Mouse (Mus musculus) embryonic fibroblast, embryonic 13.5 days (primary cell): Measurements from ENCODE around the gene 1810055G02Rik. TPM values are rescaled to one million over a fixed set of nuclear protein-coding genes. Genes with fewer than 3 reads are reported as not detected.

Experiments used
- H3K27ac ChIP-seq: 2 replicates; pipeline ENCODE4 v1.5.1; 2012; ENCODE audit warnings: low read length, control low read depth, inconsistent platforms; ENCODE audit not compliant: insufficient read depth
- H3K4me1 ChIP-seq: 2 replicates; pipeline ENCODE4 v1.6.1; 2011; ENCODE audit warnings: low read length; ENCODE audit not compliant: control insufficient read depth, insufficient read depth
- H3K4me3 ChIP-seq: 2 replicates; pipeline ENCODE4 v1.5.1; 2011; ENCODE audit warnings: mild to moderate bottlenecking, control low read depth, low read length; ENCODE audit not compliant: insufficient read depth
- CTCF ChIP-seq: IDR thresholded peaks from 2 replicates; pipeline ENCODE4 v1.5.1; 2011; ENCODE audit warnings: mild to moderate bottlenecking, control low read depth, low read length, moderate library complexity, borderline replicate concordance; ENCODE audit not compliant: insufficient read depth
- POLR2A ChIP-seq: IDR thresholded peaks from 2 replicates; pipeline ENCODE4 v1.6.1; 2011; ENCODE audit warnings: low read depth, mild to moderate bottlenecking, control low read depth, low read length, moderate library complexity
- polyA plus RNA-seq: library from polyadenylated mRNA; stranded (reverse); fragments of >200 nt; gene quantifications from 2 replicates; pipeline ENCODE4 v1.2.4, GENCODE M21; 2011; ENCODE audit warnings: low read depth; ENCODE audit not compliant: missing spikeins, insufficient read length

Gene 1810055G02Rik
- 53.5 and 57.9 TPM in 2 replicates for polyA plus RNA-seq

- TF ChIP-seq CTCF (no peak), POLR2A (peak; percentile 94)
- H3K4me3 ChIP-seq, result peak within 1 kb of the TSS; percentile 74
- peak within 1 kb of the TSS; percentile 66 for H3K27ac ChIP-seq
- peaks cover 6% of the 10 kb centered on the region; the same call in 1 of the 2 replicates for H3K4me1 ChIP-seq
Observed at GRCm38 (mm10) chr19:3708078-3709012, at the start of gene 1810055G02Rik. Gene 1810055G02Rik (plus strand): TSS chr19:3708293.

- H3K27ac ChIP-seq, result peak overlapping the region; percentile 29; the same call in 1 of the 2 replicates
- H3K4me3 ChIP-seq, result no peak overlapping the region
- H3K4me1 ChIP-seq, result peaks cover 9% of the 10 kb centered on the region
- no peak for TF ChIP-seq POLR2A
- TF ChIP-seq CTCF, result no peak
Observed at GRCm38 (mm10) chr19:3665510-3665909, 42.6 kb upstream of the 1810055G02Rik start.

DNA sequence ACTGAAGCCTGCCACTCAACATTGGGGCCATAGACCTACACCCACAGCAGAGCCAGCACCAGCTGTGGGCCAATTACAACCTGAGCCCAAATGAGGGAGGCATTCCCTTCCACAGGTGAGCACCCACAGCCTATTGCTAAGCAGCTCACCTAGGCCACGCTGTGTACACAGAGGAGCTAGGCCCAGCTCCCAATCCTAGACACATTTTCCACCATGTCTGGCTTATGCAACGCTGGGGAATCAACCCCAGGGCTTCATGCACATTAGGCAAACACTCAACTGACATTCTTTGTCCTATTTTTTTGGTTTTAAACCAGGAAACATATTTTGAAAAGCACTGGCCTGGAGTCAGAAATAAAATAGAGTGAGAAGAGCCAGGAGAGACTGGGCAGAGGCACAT is 41.5 kb upstream of the 1810055G02Rik start:
- H3K4me1 ChIP-seq, result peaks cover 9% of the 10 kb centered on the region

GRCm38 (mm10) chr19:3667155-3667895 is 40.8 kb upstream of the 1810055G02Rik start:
- Histone ChIP-seq H3K4me3 (no peak overlapping the region), H3K27ac (peak overlapping the region; percentile 65), H3K4me1 (peaks cover 9% of the 10 kb centered on the region)
- no peak for TF ChIP-seq CTCF
- TF ChIP-seq POLR2A, result no peak

More for the DNA sequence above, 41.5 kb upstream of the 1810055G02Rik start:
- TF ChIP-seq POLR2A, result no peak
- Histone ChIP-seq H3K27ac (peak overlapping the region; percentile 65), H3K4me3 (no peak overlapping the region)

DNA sequence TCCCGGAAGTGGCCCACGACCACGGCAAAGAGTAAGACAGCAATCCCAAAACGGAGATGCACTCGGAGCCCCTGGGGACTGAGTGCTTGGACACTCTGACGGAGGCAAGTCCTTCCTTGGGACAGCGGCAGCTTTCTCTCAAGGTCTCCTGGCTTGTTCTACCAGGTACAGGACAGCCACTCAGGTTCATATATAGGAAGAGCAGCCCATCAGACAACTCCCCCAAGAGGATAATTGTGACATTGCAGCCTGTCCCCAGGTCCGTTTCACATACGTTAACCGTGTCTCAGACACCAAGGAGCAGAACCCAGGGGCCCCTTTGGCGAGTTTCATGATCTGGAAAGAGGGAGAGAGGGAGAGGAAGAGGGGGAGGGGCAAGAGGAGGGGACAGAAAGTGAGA is 40.1 kb upstream of the 1810055G02Rik start:
- TF ChIP-seq CTCF (no peak), POLR2A (no peak)
- no peak overlapping the region for H3K4me3 ChIP-seq
- H3K4me1 ChIP-seq, result peaks cover 9% of the 10 kb centered on the region
- H3K27ac ChIP-seq, result no peak overlapping the region

DNA sequence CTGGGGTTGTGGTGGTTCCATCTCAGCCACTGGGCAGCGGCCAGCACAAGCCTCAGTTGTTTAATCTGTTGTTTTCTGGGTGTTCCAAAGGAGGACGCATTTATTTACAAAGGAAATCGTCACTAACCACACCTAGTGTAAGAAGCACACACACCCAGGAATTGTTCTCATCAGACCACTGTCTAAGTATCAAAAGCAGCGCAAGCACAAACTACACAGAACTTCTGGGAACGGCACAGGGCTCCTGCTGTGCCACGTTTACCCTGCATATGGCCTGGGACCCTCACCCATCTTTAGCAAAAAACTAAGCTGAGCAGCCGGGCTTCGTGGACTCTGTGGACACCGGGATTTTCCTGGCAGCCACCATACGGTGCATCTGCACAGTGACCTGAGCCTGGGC is 39.5 kb upstream of the 1810055G02Rik start:
- H3K4me1 ChIP-seq, result peaks cover 9% of the 10 kb centered on the region

DNA sequence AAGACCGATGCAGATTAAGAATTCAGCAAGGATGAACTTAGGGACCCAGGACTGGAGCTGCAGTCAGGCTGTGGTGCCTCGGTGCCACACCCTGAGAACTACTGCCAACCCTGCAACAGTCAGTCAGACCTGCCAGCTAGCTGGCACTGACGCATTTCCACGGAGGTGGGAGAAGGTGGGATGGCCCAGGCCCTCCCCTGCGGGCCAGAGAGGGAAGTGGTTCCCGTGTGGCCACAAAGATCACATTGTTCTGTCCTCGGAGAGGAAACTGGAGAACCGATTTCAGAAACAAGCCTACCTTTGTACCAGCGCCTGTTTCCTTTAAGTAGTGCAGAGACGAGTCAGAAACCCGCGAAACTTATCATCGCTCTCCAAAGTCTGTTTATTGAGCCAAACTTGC is 39.0 kb upstream of the 1810055G02Rik start:
- H3K4me3 ChIP-seq, result no peak overlapping the region
- H3K4me1 ChIP-seq, result peaks cover 9% of the 10 kb centered on the region
- H3K27ac ChIP-seq, result no peak overlapping the region
- no peak for TF ChIP-seq CTCF

More for the DNA sequence above, 39.5 kb upstream of the 1810055G02Rik start:
- no peak overlapping the region for H3K27ac ChIP-seq
- H3K4me3 ChIP-seq, result no peak overlapping the region
- TF ChIP-seq POLR2A (no peak), CTCF (no peak)

GRCm38 (mm10) chr19:3673149-3673548 is 34.9 kb upstream of the 1810055G02Rik start:
- TF ChIP-seq CTCF (no peak), POLR2A (no peak)
- no peaks in the 10 kb centered on the region; the same call in 1 of the 2 replicates for H3K4me1 ChIP-seq
- no peak overlapping the region for H3K4me3 ChIP-seq
- no peak overlapping the region for H3K27ac ChIP-seq

DNA sequence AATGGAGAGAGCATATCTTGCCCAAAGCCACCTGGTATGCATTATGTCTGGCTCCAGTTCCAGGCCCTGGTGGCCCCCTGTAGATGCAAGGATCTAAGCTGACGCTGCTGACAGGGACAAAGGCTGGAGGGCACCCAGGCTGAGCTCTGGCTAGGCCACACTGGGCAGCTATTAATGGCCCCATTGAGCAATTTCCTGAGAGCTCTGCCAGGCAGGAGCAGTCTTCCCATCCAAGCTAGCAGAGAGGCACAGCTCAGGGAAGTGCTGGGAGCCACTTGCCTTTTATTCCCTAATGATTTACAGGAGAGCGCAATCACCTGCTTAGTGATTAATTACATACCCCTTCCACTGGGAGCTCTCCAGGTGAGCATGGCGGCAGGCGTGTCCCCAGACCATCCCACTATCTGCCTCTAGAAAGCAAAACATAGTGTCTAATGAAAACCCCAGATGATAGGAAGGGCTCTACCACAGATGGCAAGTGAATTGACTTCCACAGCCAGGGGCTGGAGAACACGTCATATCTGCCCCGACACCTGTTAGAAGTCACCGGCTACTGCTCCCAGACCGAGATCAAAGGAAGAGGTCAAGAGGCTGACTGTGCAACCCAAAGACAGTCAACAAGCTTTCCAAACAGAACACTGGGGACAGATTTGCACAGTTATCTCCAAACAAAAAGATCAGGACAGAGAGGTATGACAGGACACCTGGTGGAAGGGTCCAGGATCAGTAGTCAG is 33.8 kb upstream of the 1810055G02Rik start:
- no peak overlapping the region for H3K27ac ChIP-seq
- H3K4me3 ChIP-seq, result no peak overlapping the region
- no peaks in the 10 kb centered on the region; the same call in 1 of the 2 replicates for H3K4me1 ChIP-seq
- TF ChIP-seq POLR2A (no peak), CTCF (no peak)
